Mouse (Mus musculus) brain, embryonic 14.5 days (tissue): ENCODE measurements around the gene March7.

Experiments used
- CTCF ChIP-seq: fragments of 200-500 bp; IDR thresholded peaks from 2 replicates; pipeline ENCODE4 v1.5.1; 2012; ENCODE audit warnings: inconsistent platforms, mild to moderate bottlenecking, moderate library complexity, borderline replicate concordance; ENCODE audit not compliant: insufficient read depth, insufficient read length; ENCODE audit errors: extremely low read depth
- POLR2A ChIP-seq: fragments of 200-500 bp; IDR thresholded peaks from 2 replicates; pipeline ENCODE4 v1.6.1; 2012; ENCODE audit warnings: mild to moderate bottlenecking, inconsistent platforms, borderline replicate concordance; ENCODE audit not compliant: poor library complexity, insufficient read depth, insufficient read length, severe bottlenecking; ENCODE audit errors: extremely low read depth

DNA sequence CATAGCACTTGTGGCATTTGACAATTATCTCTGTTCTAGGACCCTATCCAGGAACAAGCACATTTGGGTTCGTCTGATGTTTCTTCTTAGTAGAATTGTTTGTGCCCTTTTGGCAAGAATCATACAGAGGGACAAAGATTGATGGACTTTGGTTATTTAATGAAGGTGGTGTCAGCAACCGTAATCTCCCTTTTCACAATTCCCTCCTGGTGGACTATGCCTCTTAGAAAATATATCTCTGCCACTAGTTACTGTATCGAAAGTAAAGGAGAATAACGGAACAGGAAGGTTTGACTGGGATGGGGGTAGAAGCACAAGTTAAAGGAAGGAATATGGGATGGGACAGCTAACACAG is 74.8 kb downstream of the March7 start, which contains the start of gene Cd302:
- no peak for TF ChIP-seq POLR2A
- TF ChIP-seq CTCF = no peak
